Mouse (Mus musculus): ENCODE results near the gene Hist1h2an. TPM values are rescaled to one million over a fixed set of nuclear protein-coding genes. Genes with fewer than 3 reads are reported as not detected.
"Not testable (repeated sequence)": the region's sequence is repeated elsewhere in the genome, so short reads cannot be mapped to it uniquely, and the experiment has no call there.

Gene Hist1h2an
- polyA plus RNA-seq (2015; fragmentation: Nextera tagmentation; extraction: Ambion mirVana), result 6.8 and 17.0 TPM in 2 replicates

DNA sequence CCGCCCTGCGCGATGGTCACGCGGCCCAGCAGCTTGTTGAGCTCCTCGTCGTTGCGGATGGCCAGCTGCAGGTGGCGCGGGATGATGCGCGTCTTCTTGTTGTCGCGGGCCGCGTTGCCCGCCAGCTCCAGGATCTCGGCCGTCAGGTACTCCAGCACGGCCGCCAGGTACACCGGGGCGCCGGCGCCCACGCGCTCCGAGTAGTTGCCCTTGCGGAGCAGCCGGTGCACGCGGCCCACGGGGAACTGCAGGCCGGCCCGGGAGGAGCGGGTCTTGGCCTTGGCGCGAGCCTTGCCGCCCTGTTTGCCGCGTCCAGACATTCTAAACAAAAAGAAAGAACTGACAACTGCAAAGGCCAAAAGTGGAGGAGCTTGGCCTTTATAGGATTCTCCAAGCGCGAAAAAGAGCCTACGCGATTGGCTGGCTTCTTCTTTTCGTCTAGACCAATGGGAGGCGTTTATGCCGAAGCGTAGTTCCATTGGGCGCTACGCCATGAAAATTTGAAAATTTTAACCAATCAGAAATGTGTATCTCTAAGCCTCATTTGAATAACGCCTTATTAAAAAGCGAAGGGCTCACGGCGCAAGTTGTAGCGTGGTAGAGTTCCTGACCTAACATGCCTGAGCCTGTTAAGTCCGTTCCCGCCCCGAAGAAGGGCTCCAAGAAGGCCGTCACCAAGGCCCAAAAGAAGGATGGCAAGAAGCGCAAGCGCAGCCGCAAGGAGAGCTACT, at the start of gene Hist1h2an, which contains the start of gene Hist1h2bp:
Gene Hist1h2an (minus strand): TSS at position 320 of the 731 bp plus-strand sequence.
Gene Hist1h2bp (plus strand): TSS at position 563 of the 731 bp plus-strand sequence.
- H3K4me1 ChIP-seq, result peaks cover 40% of the 10 kb centered on the region
- peak; percentile 95 for ATAC-seq (ENCODE audit: low FRiP score, low read depth)
- WGBS, result under 1% methylated on average over 42 of the region's 63 CpGs

DNA sequence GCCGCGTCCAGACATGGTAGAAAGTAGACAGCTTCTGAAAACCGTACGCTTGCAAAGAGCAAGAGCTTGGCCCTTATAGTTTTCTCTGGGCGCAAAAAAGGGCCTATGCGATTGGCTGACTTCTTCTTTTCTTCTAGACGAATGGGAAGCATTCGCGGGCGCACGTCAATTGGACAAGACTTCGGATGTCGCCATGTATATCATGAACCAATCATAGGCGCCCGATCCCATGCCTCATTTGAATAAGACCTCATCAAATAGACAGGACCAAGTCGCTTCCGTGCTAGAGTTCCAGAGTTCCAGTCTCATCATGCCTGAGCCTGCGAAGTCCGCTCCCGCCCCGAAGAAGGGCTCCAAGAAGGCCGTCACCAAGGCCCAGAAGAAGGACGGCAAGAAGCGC, 46.4 kb upstream of the Hist1h2an start, which contains the start of the genes Hist1h2ap and Hist1h2br:
Gene Hist1h2ap (minus strand): TSS at position 47 of the 400 bp plus-strand sequence.
Gene Hist1h2br (plus strand): TSS at position 283 of the 400 bp plus-strand sequence.
- not testable (repeated sequence) for H3K36me3 ChIP-seq; H3K9me3 ChIP-seq; H3K4me2 ChIP-seq (replicated peaks); H3K27me3 ChIP-seq; H3K27ac ChIP-seq; H3K4me1 ChIP-seq; H3K9ac ChIP-seq; H3K4me3 ChIP-seq
- ATAC-seq (ENCODE audit: low FRiP score, low read depth), result peak; percentile 95
- WGBS, result no CpG with 5 or more reads among the region's 24 CpGs

More for the DNA sequence above, at the start of gene Hist1h2an, which contains the start of gene Hist1h2bp:
- Histone ChIP-seq H3K9ac (peak within 1 kb of the TSS; percentile 67), H3K4me2 (replicated peaks) (peak within 1 kb of the TSS; percentile 65), H3K27ac (peak within 1 kb of the TSS; percentile 85), H3K4me3 (peak within 1 kb of the TSS; percentile 43)
- H3K36me3 ChIP-seq, H3K27me3 ChIP-seq, H3K9me3 ChIP-seq: not testable (repeated sequence)

DNA sequence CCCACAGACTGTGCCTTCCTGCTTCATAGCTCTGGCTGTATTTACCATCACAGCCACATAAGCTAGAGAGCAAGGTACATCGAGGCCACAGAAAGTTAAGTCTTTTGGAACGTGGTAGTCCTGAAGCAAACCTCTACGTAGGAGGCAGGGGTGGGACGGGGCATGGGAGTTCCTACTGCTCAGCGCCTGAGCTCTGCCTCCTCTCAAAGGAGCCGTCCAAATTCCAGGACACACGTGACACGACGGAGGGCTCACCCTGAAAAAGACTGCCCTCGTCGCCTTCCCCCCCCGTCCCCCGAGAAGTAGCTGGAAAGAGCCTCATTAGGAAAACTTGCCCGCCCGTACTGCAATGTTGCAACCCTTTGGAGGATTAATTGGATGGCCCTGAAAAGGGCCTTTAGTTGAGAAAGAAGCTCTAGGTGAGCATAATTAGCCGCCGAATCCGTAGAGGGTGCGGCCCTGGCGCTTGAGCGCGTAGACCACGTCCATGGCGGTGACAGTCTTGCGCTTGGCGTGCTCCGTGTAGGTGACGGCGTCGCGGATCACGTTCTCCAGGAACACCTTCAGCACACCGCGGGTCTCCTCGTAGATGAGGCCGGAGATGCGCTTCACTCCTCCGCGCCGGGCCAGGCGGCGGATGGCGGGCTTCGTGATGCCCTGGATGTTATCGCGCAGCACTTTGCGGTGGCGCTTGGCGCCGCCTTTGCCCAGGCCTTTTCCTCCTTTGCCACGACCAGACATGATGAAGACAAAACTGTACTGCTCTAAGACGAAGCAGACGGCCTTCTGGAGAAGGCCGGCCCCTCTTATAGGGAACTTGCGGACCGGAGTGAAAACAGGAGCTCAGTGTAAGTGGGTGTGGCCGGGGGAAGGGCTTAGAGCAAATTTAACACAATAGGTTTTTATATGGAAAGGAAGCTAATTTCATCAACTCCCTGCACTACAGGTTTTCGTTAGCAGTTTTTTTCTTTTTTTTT, 44.7 kb upstream of the Hist1h2an start, which contains the start of gene Hist1h4n:
Gene Hist1h4n (minus strand): TSS at position 779 of the 977 bp plus-strand sequence.
- H3K4me2 ChIP-seq (replicated peaks), result peak within 1 kb of the TSS; percentile 55
- H3K9me3 ChIP-seq, H3K4me1 ChIP-seq, H3K27me3 ChIP-seq, H3K9ac ChIP-seq, H3K36me3 ChIP-seq: not testable (repeated sequence)
- H3K4me3 ChIP-seq, result peak within 1 kb of the TSS; percentile 28
- peak; percentile 85 for ATAC-seq (ENCODE audit: low FRiP score, low read depth)
- H3K27ac ChIP-seq, result peak within 1 kb of the TSS; percentile 63; the same call in 1 of the 2 replicates
- under 1% methylated on average over 25 of the region's 58 CpGs for WGBS

DNA sequence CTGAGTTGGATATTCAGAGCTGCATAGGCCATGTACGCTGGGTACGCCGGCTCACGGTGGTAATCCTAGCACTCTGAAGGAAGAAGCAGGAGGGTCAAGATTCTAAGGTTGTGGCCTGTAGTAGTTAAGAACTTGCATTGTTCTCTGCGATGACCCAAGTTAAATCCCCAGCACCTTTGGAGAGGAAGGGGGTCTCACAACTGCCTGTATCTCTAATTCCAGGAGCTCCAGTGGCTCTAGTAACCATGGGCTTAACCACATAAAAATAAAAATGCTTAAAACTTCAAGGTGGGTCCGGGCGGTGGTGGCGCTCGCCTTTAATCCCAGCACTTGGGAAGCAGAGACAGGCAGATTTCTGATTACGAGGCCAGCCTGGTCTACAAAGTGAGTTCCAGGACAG, 43.3 kb upstream of the Hist1h2an start:
- ATAC-seq (ENCODE audit: low FRiP score, low read depth), result no peak
- Histone ChIP-seq H3K4me2 (replicated peaks) (peak overlapping the region; percentile 25; the same call in 1 of the 2 replicates), H3K27ac (peak overlapping the region; percentile 52; the same call in 1 of the 2 replicates), H3K36me3 (no peaks in the 10 kb centered on the region), H3K27me3 (no peaks in the 10 kb centered on the region), H3K4me1 (no peaks in the 10 kb centered on the region), H3K9ac (no peak overlapping the region), H3K4me3 (no peak overlapping the region), H3K9me3 (no peaks in the 10 kb centered on the region)
- WGBS, result 84% methylated on average over 10 of the region's 10 CpGs

DNA sequence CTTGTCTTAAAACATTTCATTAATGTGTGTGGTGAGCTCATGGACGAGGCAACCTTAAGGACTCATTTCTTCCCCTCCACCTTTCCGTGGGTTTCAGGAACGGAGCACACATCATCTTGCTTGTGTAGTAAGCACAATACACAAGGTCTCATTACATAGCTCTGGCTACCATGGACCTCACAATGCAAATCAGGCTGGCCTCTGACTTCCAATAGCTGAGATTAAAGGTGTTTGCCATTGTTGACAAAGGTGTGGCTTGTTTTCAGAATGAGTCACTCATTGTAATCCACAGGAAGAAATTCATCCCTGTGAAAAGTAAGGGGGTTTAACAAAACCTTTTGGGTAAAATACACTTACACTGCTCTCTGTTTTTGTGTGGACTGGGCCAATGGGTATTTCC, 41.5 kb upstream of the Hist1h2an start:
- Histone ChIP-seq H3K4me2 (replicated peaks) (no peak overlapping the region), H3K36me3 (no peaks in the 10 kb centered on the region), H3K27ac (no peak overlapping the region), H3K27me3 (no peaks in the 10 kb centered on the region), H3K4me3 (no peak overlapping the region), H3K4me1 (no peaks in the 10 kb centered on the region), H3K9me3 (no peaks in the 10 kb centered on the region), H3K9ac (no peak overlapping the region)
- WGBS, result 79% methylated on average over 3 of the region's 3 CpGs
- ATAC-seq (ENCODE audit: low FRiP score, low read depth), result no peak

DNA sequence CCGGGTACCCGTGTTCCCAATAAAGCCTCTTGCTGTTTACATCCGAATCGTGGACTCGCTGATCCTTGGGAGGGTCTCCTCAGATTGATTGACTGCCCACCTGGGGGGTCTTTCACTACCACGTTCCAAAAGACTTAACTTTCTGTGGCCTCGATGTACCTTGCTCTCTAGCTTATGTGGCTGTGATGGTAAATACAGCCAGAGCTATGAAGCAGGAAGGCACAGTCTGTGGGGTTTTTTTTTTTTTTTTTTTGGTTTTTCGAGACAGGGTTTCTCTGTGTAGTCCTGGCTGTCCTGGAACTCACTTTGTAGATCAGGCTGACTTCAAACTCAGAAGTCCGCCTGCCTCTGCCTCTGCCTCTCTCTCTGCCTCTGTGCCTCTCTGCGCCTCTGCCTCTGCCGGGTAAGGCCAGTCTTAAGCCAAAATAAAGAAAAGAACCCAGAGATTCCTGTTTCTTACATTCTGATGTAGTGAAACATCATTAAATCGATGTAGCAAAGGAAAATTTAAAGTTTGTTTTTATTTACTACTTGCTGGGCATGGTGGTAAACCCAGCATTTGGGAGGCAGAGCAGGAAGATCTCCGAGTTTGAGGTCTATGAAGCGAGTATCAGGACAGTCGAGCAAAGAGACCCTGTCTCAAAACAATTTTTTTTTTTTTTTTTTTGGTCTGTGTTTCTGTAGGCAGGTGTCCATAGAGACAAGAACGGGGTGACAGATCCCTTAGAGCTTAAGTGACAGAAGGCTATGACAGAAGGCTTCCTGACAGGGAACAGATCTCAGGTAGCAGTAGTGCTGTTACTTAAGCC, 33.3 kb upstream of the Hist1h2an start:
- not testable (repeated sequence) for H3K36me3 ChIP-seq; H3K4me2 ChIP-seq (replicated peaks); H3K9ac ChIP-seq; H3K27ac ChIP-seq; H3K4me1 ChIP-seq; H3K4me3 ChIP-seq; H3K9me3 ChIP-seq; ATAC-seq (ENCODE audit: low FRiP score, low read depth); H3K27me3 ChIP-seq
- WGBS, result 75% methylated on average over 8 of the region's 16 CpGs

DNA sequence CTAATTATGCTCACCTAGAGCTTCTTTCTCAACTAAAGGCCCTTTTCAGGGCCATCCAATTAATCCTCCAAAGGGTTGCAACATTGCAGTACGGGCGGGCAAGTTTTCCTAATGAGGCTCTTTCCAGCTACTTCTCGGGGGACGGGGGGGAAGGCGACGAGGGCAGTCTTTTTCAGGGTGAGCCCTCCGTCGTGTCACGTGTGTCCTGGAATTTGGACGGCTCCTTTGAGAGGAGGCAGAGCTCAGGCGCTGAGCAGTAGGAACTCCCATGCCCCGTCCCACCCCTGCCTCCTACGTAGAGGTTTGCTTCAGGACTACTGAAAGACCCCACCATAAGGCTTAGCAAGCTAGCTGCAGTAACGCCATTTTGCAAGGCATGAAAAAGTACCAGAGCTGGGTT, 25.1 kb upstream of the Hist1h2an start:
- H3K36me3 ChIP-seq, H3K9ac ChIP-seq, H3K9me3 ChIP-seq, H3K27ac ChIP-seq, H3K4me1 ChIP-seq, H3K27me3 ChIP-seq: not testable (repeated sequence)
- WGBS, result 0% methylated on average over 14 of the region's 14 CpGs
- peak overlapping the region; percentile 54 for H3K4me2 ChIP-seq (replicated peaks)
- peak overlapping the region; percentile 30 for H3K4me3 ChIP-seq
- ATAC-seq (ENCODE audit: low FRiP score, low read depth), result peak; percentile 29; the same call in 1 of the 2 replicates

DNA sequence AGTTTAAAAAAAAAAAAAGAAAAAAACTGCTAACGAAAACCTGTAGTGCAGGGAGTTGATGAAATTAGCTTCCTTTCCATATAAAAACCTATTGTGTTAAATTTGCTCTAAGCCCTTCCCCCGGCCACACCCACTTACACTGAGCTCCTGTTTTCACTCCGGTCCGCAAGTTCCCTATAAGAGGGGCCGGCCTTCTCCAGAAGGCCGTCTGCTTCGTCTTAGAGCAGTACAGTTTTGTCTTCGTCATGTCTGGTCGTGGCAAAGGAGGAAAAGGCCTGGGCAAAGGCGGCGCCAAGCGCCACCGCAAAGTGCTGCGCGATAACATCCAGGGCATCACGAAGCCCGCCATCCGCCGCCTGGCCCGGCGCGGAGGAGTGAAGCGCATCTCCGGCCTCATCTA, 24.5 kb upstream of the Hist1h2an start, which contains the start of gene Hist1h4m:
Gene Hist1h4m (plus strand): TSS at position 208 of the 400 bp plus-strand sequence.
- H3K9me3 ChIP-seq, H3K9ac ChIP-seq, H3K4me1 ChIP-seq, H3K27ac ChIP-seq, H3K36me3 ChIP-seq, H3K27me3 ChIP-seq: not testable (repeated sequence)
- WGBS, result no CpG with 5 or more reads among the region's 24 CpGs
- H3K4me3 ChIP-seq, result peak within 1 kb of the TSS; percentile 30
- peak within 1 kb of the TSS; percentile 54 for H3K4me2 ChIP-seq (replicated peaks)
- peak; percentile 51 for ATAC-seq (ENCODE audit: low FRiP score, low read depth)

DNA sequence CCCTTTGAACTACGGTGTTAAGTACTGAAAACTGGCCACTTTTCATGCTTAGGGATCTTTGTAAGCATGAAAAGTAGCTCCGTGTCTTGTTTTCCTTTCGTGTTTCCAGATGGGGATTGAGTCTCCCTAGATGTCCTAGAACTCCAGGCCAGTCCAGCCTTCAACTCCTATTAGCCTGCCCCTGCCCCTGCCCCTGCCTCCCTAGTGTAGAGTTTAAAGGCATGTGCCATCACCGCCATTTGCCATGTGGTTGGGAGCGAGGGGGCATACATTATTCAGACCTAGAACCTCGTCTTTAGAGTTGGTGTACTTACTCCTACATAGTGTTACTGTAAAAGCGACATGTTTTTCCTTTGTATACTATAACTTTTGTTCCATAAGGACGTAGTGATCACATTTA, 24.1 kb upstream of the Hist1h2an start:
- H3K9me3 ChIP-seq; H3K27me3 ChIP-seq; H3K4me2 ChIP-seq (replicated peaks); H3K27ac ChIP-seq; H3K36me3 ChIP-seq; H3K4me3 ChIP-seq; H3K9ac ChIP-seq; H3K4me1 ChIP-seq: not testable (repeated sequence)
- no CpG with 5 or more reads among the region's 8 CpGs for WGBS
- peak; percentile 13 for ATAC-seq (ENCODE audit: low FRiP score, low read depth)

DNA sequence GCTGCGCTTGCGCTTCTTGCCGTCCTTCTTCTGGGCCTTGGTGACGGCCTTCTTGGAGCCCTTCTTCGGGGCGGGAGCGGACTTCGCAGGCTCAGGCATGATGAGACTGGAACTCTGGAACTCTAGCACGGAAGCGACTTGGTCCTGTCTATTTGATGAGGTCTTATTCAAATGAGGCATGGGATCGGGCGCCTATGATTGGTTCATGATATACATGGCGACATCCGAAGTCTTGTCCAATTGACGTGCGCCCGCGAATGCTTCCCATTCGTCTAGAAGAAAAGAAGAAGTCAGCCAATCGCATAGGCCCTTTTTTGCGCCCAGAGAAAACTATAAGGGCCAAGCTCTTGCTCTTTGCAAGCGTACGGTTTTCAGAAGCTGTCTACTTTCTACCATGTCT, 23.1 kb upstream of the Hist1h2an start, which contains the start of the genes Hist1h2bq and Hist1h2ao:
Gene Hist1h2bq (minus strand): TSS at position 125 of the 400 bp plus-strand sequence.
Gene Hist1h2ao (plus strand): TSS at position 393 of the 400 bp plus-strand sequence.
- not testable (repeated sequence) for H3K27ac ChIP-seq; H3K4me2 ChIP-seq (replicated peaks); H3K9me3 ChIP-seq; H3K4me1 ChIP-seq; H3K4me3 ChIP-seq; H3K27me3 ChIP-seq; H3K36me3 ChIP-seq; H3K9ac ChIP-seq
- peak; percentile 97 for ATAC-seq (ENCODE audit: low FRiP score, low read depth)
- no CpG with 5 or more reads among the region's 23 CpGs for WGBS

DNA sequence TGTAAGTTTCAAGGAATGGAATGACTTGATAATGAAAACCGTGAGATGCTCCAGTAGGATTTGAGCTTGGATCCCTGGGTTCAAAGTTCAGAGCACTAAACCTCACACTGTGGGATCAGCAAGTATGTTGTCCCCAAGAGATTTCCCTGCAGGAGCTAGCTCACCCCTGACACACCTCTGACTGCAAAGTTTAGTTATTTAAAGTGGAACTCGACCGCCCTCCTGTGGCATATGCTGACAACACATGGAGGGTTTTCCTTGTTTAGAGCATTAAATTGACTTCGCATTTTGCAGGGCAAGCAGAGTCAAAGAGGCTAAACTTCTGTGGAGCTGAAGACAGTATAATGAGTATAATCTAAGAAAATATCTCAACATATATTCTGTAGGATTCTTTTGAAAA, 16.0 kb upstream of the Hist1h2an start:
- not testable (repeated sequence) for H3K36me3 ChIP-seq; H3K4me1 ChIP-seq; H3K4me3 ChIP-seq; H3K27me3 ChIP-seq; H3K27ac ChIP-seq; H3K9me3 ChIP-seq; H3K4me2 ChIP-seq (replicated peaks); H3K9ac ChIP-seq
- no CpG with 5 or more reads among the region's 4 CpGs for whole genome bisulfite sequencing
- peak; percentile 81 for ATAC-seq (ENCODE audit: low FRiP score, low read depth)
